9 mouse cellular contexts compared by ENCODE assay signal in the genomic region with DNA sequence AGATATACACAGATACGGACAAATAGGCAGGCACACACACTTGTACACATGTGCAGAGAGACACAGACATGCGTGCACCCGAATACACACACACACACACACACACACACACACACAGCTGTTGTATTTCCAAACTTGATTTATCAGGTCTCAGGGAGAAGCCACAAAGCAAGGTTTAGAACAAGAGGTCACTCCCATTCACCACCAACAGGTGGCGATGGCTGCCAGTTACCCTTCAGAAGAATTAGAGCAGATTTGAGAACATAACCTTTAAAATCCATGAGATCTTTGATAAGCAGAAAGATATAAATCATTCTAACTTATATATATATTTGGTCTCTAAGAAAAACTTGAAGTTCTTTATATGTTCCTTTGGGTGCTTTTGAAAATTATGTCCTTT.
DNase-seq lines count a peak whose midpoint lies in the region; ATAC-seq and TF ChIP-seq lines count a peak whose summit lies in the region.
"Had no signal": no experiment of that assay in that cellular context is flagged by ENCODE, and none has a peak within 500 bp of the region (broad histone marks: within the 10 kb centered on the region; RNA-seq: fewer than 3 reads in every experiment).

No protein-coding gene starts in this region.

- no peak overlapping the region for H3K27ac ChIP-seq in hindbrain, embryonic 10.5 days
- H3K27ac ChIP-seq in hindbrain, embryonic 16.5 days (ENCODE audit: low read depth, low read length) = no peak overlapping the region
- H3K27ac ChIP-seq in thymus, adult 2 months (ENCODE audit: control insufficient read depth, insufficient read depth, low read length) = no peak overlapping the region
- H3K27ac ChIP-seq: limb, embryonic 13.5 days had no signal

- no peak for TF ChIP-seq POLR2A in thymus, adult 2 months (IDR thresholded peaks at IDR 0.05; ENCODE audit: control insufficient read depth, extremely low read depth, insufficient read depth, low read length, poor library complexity)

- ATAC-seq in hindbrain, embryonic 16.5 days = no peak

- H3K9me3 ChIP-seq in hindbrain, embryonic 10.5 days = no peaks in the 10 kb centered on the region
- H3K9me3 ChIP-seq in hindbrain, embryonic 16.5 days (ENCODE audit: control insufficient read depth, low read length) = no peaks in the 10 kb centered on the region

- H3K36me3 ChIP-seq in hindbrain, embryonic 10.5 days = no peaks in the 10 kb centered on the region
- H3K36me3 ChIP-seq in hindbrain, embryonic 16.5 days (ENCODE audit: control insufficient read depth, insufficient read depth, low read length) = no peaks in the 10 kb centered on the region
- H3K36me3 ChIP-seq in thymus, adult 2 months (ENCODE audit: control insufficient read depth, insufficient read depth, low read length) = no peaks in the 10 kb centered on the region
- H3K36me3 ChIP-seq: limb, embryonic 13.5 days had no signal

- H3K27me3 ChIP-seq in hindbrain, embryonic 10.5 days (ENCODE audit: insufficient read depth, poor library complexity, severe bottlenecking) = peaks cover 9% of the 10 kb centered on the region; the same call in 1 of the 2 replicates
- H3K27me3 ChIP-seq in hindbrain, embryonic 16.5 days (replicated peaks; ENCODE audit: control insufficient read depth, insufficient read depth, low read length) = no peaks in the 10 kb centered on the region
- H3K27me3 ChIP-seq in thymus, adult 2 months (ENCODE audit: control insufficient read depth, insufficient read depth, low read length) = no peaks in the 10 kb centered on the region

- peaks cover 14% of the 10 kb centered on the region; the same call in 1 of the 2 replicates for H3K4me1 ChIP-seq in hindbrain, embryonic 10.5 days (replicated peaks)
- no peaks in the 10 kb centered on the region for H3K4me1 ChIP-seq in hindbrain, embryonic 16.5 days (ENCODE audit: control insufficient read depth, insufficient read depth, low read depth, low read length)
- H3K4me1 ChIP-seq in thymus, adult 2 months (replicated peaks; ENCODE audit: control insufficient read depth, insufficient read depth, low read length) = no peaks in the 10 kb centered on the region

- H3K9ac ChIP-seq in hindbrain, embryonic 16.5 days (ENCODE audit: low read depth, low read length) = no peak overlapping the region
- H3K9ac ChIP-seq: limb, embryonic 13.5 days had no signal

- 64% methylated on average over 4 of the region's 4 CpGs for WGBS in hindbrain, embryonic 10.5 days
- 60% methylated on average over 4 of the region's 4 CpGs for WGBS in hindbrain, embryonic 16.5 days
- 53% methylated on average over 4 of the region's 4 CpGs for WGBS in thymus, adult 2 months

- peak; percentile 58 for DNase-seq in adrenal gland, postnatal 10 days
- DNase-seq in adrenal gland, postnatal 4 days (ENCODE audit: low spot score in 2 of 2) = no peak
- DNase-seq in hindbrain, embryonic 10.5 days (ENCODE audit: low spot score) = peak; percentile 44
- DNase-seq in testis, postnatal 10 days (ENCODE audit: low spot score) = peak; percentile 60
- DNase-seq in testis, postnatal 14 days (ENCODE audit: low spot score) = no peak
- peak; percentile 30 for DNase-seq in kidney, postnatal 14 days
- no peak for DNase-seq in thymus, adult 2 months

- no peak for TF ChIP-seq CTCF in thymus, adult 2 months (IDR thresholded peaks at IDR 0.05; ENCODE audit: borderline replicate concordance, control insufficient read depth, extremely low read depth, insufficient read depth, low read length, poor library complexity)

- no peak overlapping the region for H3K4me3 ChIP-seq in hindbrain, embryonic 10.5 days
- H3K4me3 ChIP-seq in hindbrain, embryonic 16.5 days (ENCODE audit: low read length) = no peak overlapping the region
- no peak overlapping the region for H3K4me3 ChIP-seq in thymus, adult 2 months (ENCODE audit: control insufficient read depth, insufficient read depth, low read length)
- H3K4me3 ChIP-seq: limb, embryonic 13.5 days had no signal

- H3K4me2 ChIP-seq in hindbrain, embryonic 16.5 days (ENCODE audit: low read length) = no peak overlapping the region
- H3K4me2 ChIP-seq: limb, embryonic 13.5 days had no signal

Comparison
In these comparisons a context has a peak if more than half of its experiments do, and no peak if none do; other contexts are left out.
1. DNase-seq: peak in adrenal gland, postnatal 10 days (single experiment), hindbrain, embryonic 10.5 days (single experiment), testis, postnatal 10 days (single experiment) and kidney, postnatal 14 days (single experiment); none in adrenal gland, postnatal 4 days (0 of 2), testis, postnatal 14 days (single experiment) and thymus, adult 2 months (single experiment).